Mouse (Mus musculus) heart, embryonic 16.5 days (tissue): ENCODE measurements at regions not wholly inside any gene's neighbourhood (a gene's known extent, or its start where the extent isn't known, plus 50 kb on each side); places are given as distances from the start of the nearest gene placed in this dataset.

Source experiments
- ATAC-seq: fragments of 200-750 bp; cut with Nextera tagmentation; replicated peaks from 2 replicates; pipeline ENCODE4 v1.8.0; 2017; ENCODE audit warnings: moderate number of reproducible peaks; ENCODE audit not compliant: insufficient read depth, low FRiP score; ENCODE audit errors: extremely low read depth
- H3K27ac ChIP-seq: fragments of 300-500 bp; sonication (generic); 2 replicates; pipeline ENCODE4 v1.5.1; 2014; ENCODE audit warnings: mild to moderate bottlenecking, low read length, control low read depth, moderate library complexity
- H3K27me3 ChIP-seq: fragments of 300-500 bp; sonication (generic); 2 replicates; pipeline ENCODE4 v1.6.1; 2014; ENCODE audit warnings: low read length, mixed read lengths; ENCODE audit not compliant: control insufficient read depth, insufficient read depth
- H3K36me3 ChIP-seq: fragments of 300-500 bp; sonication (generic); 2 replicates; pipeline ENCODE4 v1.6.1; 2014; ENCODE audit not compliant: control insufficient read depth, insufficient read depth
- H3K4me1 ChIP-seq: fragments of 300-500 bp; sonication (generic); 2 replicates; pipeline ENCODE4 v1.6.1; 2014; ENCODE audit warnings: low read length, mixed read lengths; ENCODE audit not compliant: control insufficient read depth, insufficient read depth
- H3K4me2 ChIP-seq: fragments of 300-500 bp; sonication (generic); 2 replicates; pipeline ENCODE4 v1.6.1; 2014; ENCODE audit warnings: low read depth, mild to moderate bottlenecking, control low read depth, low read length
- H3K4me3 ChIP-seq: fragments of 300-500 bp; sonication (generic); 2 replicates; pipeline ENCODE4 v1.5.1; 2014; ENCODE audit warnings: mild to moderate bottlenecking, control low read depth, low read length
- H3K9ac ChIP-seq: fragments of 300-500 bp; sonication (generic); 2 replicates; pipeline ENCODE4 v1.6.1; 2014; ENCODE audit warnings: low read length, control low read depth
- H3K9me3 ChIP-seq: fragments of 300-500 bp; sonication (generic); replicated peaks from 2 replicates; pipeline ENCODE4 v1.6.1; 2016; ENCODE audit warnings: low read length; ENCODE audit not compliant: control insufficient read depth
- WGBS: fragments of 180-500 bp; shearing (Covaris S2); extraction: QIAGEN DNeasy Blood & Tissue Kit; methylation state at CpG from one replicate; pipeline ENCODE4 v1.1.7; 2014; 5-methylcytosine and 5-hydroxymethylcytosine counted together

DNA sequence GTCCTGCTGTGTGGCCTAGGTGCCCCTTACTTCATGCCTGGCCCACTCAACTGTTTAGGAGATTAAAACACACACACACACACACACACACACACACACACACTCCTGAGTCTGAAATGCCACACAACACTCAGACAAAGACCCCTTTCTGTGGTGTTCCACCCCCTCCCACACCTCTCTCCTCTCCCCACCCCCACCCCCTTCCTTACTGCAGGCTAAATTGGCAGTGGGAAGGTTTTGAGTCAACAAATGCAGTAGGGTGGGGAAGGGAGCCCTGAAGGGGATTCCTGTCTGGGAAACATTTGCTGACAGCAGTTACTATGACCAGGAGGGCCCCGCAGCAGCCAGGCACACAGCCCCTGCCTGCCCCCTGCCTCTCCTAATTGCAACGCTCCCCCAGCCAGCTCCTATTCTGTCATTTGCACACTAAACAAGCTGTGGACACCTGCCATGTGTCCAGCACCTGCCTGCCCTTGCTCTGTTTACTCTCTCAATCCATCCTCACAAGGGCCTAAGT is 69.5 kb downstream of the Ephb3 start:
- Histone ChIP-seq H3K27ac (0 out of 2 replicates have a peak overlapping the region, but pooled peaks have one; percentile 9), H3K9ac (0 out of 2 replicates have a peak overlapping the region, but pooled peaks have one; percentile 1), H3K4me2 (no peak overlapping the region), H3K9me3 (peaks cover 5% of the 10 kb centered on the region; the same call in 1 of the 2 replicates), H3K36me3 (no peaks in the 10 kb centered on the region), H3K4me3 (no peak overlapping the region), H3K27me3 (no peaks in the 10 kb centered on the region), H3K4me1 (peaks cover 31% of the 10 kb centered on the region)
- 7% methylated on average over 2 of the region's 2 CpGs for WGBS
- no peak for ATAC-seq

- ATAC-seq, result no peak
- no peak overlapping the region for H3K27ac ChIP-seq
- peaks cover 5% of the 10 kb centered on the region; the same call in 1 of the 2 replicates for H3K9me3 ChIP-seq
- 85% methylated on average over 11 of the region's 11 CpGs for whole genome bisulfite sequencing
- H3K4me3 ChIP-seq, result no peak overlapping the region
- H3K9ac ChIP-seq, result no peak overlapping the region
- no peaks in the 10 kb centered on the region for H3K36me3 ChIP-seq
- H3K27me3 ChIP-seq, result no peaks in the 10 kb centered on the region
- no peak overlapping the region for H3K4me2 ChIP-seq
- H3K4me1 ChIP-seq, result peaks cover 14% of the 10 kb centered on the region
These were observed 73.3 kb downstream of the Ephb3 start for GRCm38 (mm10) chr16:21277789-21278342.

DNA sequence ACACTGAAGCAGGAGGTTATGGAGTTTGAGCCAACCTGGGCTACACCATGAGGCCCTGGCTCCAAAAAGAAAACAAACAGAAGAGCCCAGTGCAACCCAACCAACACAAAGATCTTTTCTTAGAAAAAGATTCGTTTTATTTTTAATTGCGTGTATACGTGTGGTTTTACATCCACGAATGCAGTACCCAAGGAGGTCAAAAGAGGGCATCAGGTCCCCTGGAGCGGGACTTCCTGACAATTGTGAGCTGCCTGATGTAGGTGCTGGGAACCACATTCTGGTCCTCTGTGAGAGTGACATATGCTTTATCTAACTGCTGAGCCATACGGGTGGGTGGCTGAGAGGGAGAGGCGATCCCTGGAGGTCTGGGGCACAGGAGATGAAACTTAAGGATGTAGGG is 73.8 kb downstream of the Ephb3 start:
- WGBS, result 95% methylated on average over 7 of the region's 7 CpGs
- no peak for ATAC-seq
- no peaks in the 10 kb centered on the region for H3K36me3 ChIP-seq
- no peak overlapping the region for H3K4me2 ChIP-seq
- no peaks in the 10 kb centered on the region for H3K27me3 ChIP-seq
- no peak overlapping the region for H3K27ac ChIP-seq
- H3K9me3 ChIP-seq, result peaks cover 5% of the 10 kb centered on the region; the same call in 1 of the 2 replicates
- H3K4me1 ChIP-seq, result peaks cover 12% of the 10 kb centered on the region
- no peak overlapping the region for H3K9ac ChIP-seq
- no peak overlapping the region for H3K4me3 ChIP-seq

- Histone ChIP-seq H3K9ac (no peak overlapping the region), H3K9me3 (peaks cover 5% of the 10 kb centered on the region; the same call in 1 of the 2 replicates), H3K27ac (no peak overlapping the region), H3K4me3 (no peak overlapping the region), H3K27me3 (no peaks in the 10 kb centered on the region), H3K4me1 (no peaks in the 10 kb centered on the region), H3K4me2 (no peak overlapping the region), H3K36me3 (no peaks in the 10 kb centered on the region)
- 78% methylated on average over 4 of the region's 4 CpGs for WGBS
- ATAC-seq, result no peak
These were observed 75.7 kb downstream of the Ephb3 start for GRCm38 (mm10) chr16:21280200-21280627.

- H3K27me3 ChIP-seq, result no peaks in the 10 kb centered on the region
- H3K36me3 ChIP-seq, result no peaks in the 10 kb centered on the region
- H3K4me3 ChIP-seq, result no peak overlapping the region
- H3K4me2 ChIP-seq, result no peak overlapping the region
- no peak overlapping the region for H3K27ac ChIP-seq
- ATAC-seq, result no peak
- no peak overlapping the region for H3K9ac ChIP-seq
- no peaks in the 10 kb centered on the region for H3K4me1 ChIP-seq
- H3K9me3 ChIP-seq, result peaks cover 3% of the 10 kb centered on the region; the same call in 1 of the 2 replicates
- WGBS, result 26% methylated on average over 15 of the region's 20 CpGs
These were observed 77.6 kb downstream of the Ephb3 start for GRCm38 (mm10) chr16:21281958-21282730.

DNA sequence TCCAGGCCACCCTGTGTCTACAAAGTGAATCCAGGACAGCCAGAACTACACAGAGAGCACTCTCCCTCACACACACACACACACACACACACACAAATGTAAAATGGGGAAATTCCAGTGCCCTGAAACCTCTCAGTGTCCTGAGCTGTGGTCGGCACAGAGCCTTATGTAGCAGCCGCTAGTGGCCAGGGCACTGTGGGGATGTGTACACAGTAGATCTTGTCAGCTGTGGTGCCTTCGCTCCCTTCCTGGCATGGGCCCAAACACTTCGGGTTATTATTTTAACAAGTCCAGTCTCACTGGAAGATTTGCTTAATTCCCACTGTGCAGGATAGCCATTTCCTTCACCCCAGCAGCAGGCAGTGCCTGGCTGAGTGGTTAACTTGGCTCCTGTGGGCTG is 81.5 kb downstream of the Ephb3 start:
- no peak overlapping the region for H3K27ac ChIP-seq
- no peak overlapping the region for H3K9ac ChIP-seq
- no peak overlapping the region for H3K4me2 ChIP-seq
- H3K36me3 ChIP-seq, result no peaks in the 10 kb centered on the region
- H3K27me3 ChIP-seq, result no peaks in the 10 kb centered on the region
- 0 out of 2 replicates have a peak, but pooled peaks cover 6% of the 10 kb centered on the region for H3K9me3 ChIP-seq
- no peak overlapping the region for H3K4me3 ChIP-seq
- no peaks in the 10 kb centered on the region for H3K4me1 ChIP-seq
- WGBS, result 41% methylated on average over 4 of the region's 4 CpGs
- ATAC-seq, result no peak

DNA sequence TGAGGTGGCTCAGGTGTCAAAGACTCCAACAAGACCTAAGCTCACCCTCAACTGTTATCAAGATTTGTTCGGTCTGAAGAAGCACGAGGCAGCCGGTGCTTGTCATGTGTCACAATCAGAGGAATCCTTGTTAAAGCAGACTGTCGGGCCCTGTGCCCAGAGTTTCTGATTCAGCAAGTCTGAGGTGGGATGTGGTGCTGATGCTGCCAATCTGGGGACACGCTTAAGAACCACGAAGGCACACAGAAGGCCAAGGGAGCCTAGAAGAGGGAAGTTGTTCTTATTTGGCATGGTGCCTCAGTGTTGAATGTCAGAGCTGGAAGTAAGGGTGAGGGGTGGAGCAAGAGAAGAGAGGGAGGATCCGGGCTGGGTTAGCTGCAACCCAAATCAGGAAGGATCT is 85.0 kb downstream of the Ephb3 start:
- Histone ChIP-seq H3K27ac (no peak overlapping the region), H3K9ac (no peak overlapping the region), H3K4me3 (no peak overlapping the region), H3K4me1 (peaks cover 19% of the 10 kb centered on the region), H3K36me3 (no peaks in the 10 kb centered on the region), H3K4me2 (no peak overlapping the region), H3K27me3 (no peaks in the 10 kb centered on the region), H3K9me3 (0 out of 2 replicates have a peak, but pooled peaks cover 6% of the 10 kb centered on the region)
- ATAC-seq, result no peak
- 49% methylated on average over 7 of the region's 7 CpGs for WGBS

GRCm38 (mm10) chr16:21293010-21293409 is 88.5 kb downstream of the Ephb3 start:
- H3K9me3 ChIP-seq, result 0 out of 2 replicates have a peak, but pooled peaks cover 6% of the 10 kb centered on the region
- no peaks in the 10 kb centered on the region for H3K36me3 ChIP-seq
- 34% methylated on average over 11 of the region's 11 CpGs for whole genome bisulfite sequencing
- no peak overlapping the region for H3K4me3 ChIP-seq
- H3K4me2 ChIP-seq, result no peak overlapping the region
- ATAC-seq, result no peak
- H3K9ac ChIP-seq, result no peak overlapping the region
- H3K4me1 ChIP-seq, result peaks cover 41% of the 10 kb centered on the region
- H3K27ac ChIP-seq, result peak overlapping the region; percentile 19
- no peaks in the 10 kb centered on the region for H3K27me3 ChIP-seq

- Histone ChIP-seq H3K27me3 (no peaks in the 10 kb centered on the region), H3K4me2 (no peak overlapping the region), H3K4me1 (peaks cover 41% of the 10 kb centered on the region), H3K36me3 (no peaks in the 10 kb centered on the region), H3K4me3 (no peak overlapping the region), H3K9ac (no peak overlapping the region), H3K9me3 (0 out of 2 replicates have a peak, but pooled peaks cover 6% of the 10 kb centered on the region), H3K27ac (peak overlapping the region; percentile 11)
- peak; percentile 57; the same call in 1 of the 2 replicates for ATAC-seq
- 31% methylated on average over 3 of the region's 3 CpGs for WGBS
These were observed 89.0 kb downstream of the Ephb3 start for GRCm38 (mm10) chr16:21293569-21293968.
